Mouse (Mus musculus): ENCODE measurements around the gene Cdrt4.

Gene Cdrt4

DNA sequence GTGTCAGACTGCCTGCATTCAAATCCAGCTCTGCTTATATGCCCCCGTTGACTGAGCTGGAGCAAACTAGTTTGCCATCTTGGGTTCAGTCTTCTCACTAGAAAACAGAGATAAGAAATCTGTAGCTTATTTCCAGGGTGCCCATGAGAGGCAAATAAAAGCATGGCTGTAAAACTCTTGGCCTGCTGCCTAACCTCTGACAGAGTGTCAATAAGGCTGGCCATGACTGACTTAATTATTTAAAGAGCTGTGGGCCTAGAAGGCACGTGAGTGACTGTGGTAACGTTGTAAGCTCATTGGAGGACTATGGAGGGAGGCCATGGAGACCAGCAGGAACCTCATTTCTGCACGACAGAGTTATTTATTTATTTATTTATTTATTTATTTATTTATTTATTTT lies 5.5 kb upstream of the Cdrt4 start:
- no peak for DNase-seq

DNA sequence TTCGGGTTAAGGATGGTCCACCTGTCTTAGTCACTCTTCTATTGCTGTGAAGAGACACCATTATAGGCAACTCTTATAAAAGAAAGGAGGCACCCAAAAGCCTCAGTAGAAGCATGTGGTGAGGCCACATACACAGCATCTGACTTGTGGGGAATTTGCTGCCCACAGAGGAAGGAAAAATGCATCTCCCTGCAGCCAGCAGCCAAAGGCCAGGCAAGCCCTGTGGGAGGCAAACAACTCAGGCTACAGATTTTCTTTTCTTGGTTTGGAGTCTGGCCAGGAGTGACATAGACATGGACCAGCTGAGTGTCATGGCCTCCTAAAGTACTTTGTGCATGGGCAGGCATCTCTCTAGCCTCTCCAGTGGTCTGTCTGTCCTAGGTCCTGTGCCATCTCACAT lies 1.4 kb upstream of the Cdrt4 start:
- DNase-seq, result no peak

DNA sequence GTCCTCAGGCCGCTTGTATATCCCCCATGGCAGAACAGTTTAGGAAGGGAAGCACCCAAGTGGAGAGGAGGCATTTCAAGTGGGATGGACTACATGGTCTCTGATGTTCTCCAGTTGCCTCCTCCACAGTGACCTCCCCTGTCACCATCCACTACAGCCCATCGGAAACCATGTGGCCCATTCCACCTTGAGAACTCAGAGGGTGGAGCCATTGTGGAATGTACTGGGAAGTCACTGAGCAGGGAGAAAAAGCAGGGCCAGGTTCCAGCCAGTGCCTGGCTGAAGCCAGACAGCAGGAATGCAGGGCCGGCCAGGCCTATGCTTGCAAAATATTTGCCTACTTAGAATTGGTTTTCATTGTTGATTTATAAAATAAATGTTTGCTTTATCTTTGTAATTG lies 3.8 kb downstream of the Cdrt4 start:
- no peak for DNase-seq

DNA sequence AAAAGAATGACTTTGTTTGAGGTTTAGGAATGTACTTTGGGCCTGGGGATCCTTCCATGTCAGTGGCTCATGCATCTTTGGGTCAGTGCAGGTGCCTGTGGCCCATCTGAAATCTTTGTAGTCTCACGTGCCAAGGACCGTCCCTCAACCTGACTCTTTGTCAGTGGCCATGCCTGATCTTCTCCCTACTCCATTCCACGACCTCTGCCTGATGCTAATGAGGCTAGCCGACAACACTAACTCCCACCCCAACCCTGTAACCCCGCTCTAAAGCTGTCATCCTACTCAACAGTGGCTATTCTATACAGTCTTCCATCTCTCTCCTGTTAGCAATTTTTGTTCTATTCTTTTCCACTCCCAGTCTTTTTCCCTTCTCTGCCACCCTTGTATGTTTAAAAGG lies 4.2 kb downstream of the Cdrt4 start:
- DNase-seq, result no peak

DNA sequence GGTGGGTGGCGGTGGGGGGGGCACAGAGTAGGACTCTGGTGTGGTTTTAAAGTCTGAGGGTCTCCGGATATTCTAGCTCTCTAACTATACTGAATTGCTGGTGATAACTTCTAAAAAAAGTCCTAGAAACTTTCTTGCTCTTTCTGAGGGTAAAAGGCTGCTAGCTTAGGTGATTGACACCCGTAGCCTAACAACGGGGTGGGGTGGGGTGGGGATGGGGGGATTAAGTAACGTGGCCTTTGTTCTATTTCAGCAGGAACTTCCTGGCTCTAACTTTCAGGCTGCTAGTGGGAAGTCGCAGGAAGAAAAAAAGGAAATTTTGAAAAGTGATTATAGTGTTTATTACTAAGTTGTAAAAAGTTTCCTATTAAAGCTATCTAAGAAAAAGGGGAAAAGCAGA lies 4.8 kb downstream of the Cdrt4 start:
- no peak for DNase-seq

DNA sequence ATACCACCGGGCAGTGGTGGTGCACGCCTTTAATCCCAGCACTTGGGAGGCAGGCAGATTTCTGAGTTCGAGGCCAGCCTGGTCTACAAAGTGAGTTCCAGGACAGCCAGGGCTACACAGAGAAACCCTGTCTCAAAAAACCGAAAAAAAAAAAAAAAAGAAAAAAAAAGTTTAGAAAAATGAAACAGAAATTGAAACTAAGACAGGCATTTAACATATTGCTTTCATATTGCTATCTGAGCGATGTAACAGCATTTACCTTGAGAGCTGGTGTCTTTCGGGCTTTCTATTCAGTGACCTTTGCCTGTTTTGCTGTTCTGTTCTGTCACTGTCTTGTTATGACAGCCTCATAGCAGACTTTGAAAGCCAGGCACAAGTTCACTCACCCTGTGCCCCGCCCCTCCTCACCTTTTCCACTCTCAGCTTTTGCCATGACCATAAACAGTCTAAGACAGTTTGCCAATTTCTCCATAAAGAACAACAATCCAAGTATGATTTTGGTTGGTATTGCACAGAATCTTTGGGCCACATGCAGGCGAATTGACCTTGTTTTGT lies 6.7 kb downstream of the Cdrt4 start:
- DNase-seq, result no peak

DNA sequence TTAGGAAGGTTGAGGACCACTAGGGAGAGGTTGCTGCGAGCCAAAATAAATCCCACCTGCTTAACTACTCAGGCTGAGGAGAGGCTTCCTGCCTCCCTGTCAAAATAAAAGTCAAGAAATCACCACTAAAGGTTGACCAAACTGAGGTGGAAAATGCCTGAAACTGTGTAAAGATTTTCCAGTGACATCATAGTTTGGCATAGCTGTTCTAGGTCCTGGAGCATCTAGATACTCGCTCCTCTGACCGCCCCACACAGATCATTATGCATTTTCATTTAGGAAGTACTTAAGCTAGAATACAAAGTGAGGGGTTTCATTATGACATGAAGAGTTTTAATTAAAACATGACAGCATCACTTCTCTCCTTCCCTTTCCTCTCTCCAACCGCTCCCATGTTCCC lies 12.3 kb downstream of the Cdrt4 start:
- DNase-seq, result no peak

DNA sequence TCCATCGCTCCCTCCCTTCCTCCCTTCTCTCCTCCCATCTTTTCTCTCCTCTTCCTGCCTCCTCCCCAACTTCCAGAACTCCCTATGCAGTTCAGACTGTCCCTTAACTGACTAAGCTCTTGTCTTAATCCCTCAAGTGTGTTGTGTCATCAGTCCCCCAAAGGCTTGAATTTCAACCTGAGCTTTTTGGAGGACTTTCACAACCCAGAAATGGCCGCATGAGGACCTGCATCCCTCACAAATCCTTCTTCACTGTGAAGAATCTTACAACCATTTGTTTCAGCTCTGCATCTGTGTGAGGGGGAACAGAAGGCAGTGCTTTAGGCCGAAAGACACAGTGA lies 15.4 kb downstream of the Cdrt4 start:
- no peak for DNase-seq

DNA sequence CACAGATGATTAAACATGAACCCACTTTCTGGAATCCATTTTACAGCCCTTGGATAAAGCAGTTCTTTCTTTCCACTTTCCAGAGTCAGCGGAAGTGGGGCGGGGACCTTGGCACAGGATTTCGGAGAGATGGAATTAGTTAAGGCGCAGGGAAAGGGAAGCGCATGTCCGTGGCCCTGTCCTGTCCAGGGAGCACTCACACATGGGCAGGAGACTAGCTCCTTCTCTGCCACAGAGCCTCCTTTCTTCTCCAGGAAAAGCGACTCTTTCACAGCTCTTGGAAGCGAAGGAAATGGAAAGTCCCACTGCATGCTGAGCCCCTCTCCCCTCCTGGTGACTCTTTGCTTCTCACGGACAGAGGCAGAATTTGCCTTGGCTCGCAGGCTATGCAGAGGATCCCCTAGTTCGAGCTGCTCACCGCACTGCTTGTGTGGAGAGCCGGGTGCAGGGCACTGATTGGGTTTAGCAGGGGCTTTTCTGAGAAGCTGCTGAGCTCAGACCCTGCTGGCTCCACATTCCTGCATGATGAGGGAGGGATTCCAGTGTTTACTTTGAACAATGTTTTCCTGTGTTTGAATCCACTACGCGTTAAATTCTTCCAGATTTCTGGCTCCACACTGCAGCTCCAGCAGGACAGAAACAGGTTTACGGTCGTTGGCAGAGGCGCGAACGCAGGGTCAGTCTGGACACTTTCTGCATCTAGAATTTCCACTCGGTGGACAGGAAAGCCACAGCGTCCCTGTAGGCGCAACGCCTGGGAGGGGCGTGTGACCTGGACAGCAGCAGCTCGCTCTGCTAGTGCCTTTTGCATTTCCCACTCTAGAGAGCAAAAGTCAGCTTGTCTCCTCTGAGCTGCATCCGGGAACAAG lies 16.0 kb downstream of the Cdrt4 start:
- peak in 1 of 2 experiments; percentile 13 for DNase-seq

DNA sequence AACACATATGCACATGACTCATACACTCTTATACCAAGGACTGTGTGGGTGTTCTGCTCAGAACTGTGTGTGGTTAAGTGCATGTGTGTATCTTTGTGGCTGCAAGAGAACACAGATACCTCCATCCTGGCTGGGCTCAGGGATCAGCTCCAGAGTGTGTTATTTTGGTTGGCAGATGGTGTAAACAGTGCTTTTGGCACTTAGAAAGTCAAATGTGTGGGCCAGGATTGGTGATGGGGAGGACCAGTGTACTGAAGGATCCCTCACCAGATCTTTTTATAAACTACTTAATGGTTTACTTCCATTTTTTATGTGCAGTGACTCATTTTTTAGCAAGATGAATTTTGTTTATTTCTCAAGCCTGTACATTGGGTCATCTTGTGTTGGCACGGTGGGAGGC lies 26.2 kb downstream of the Cdrt4 start:
- peak; percentile 16 to 29 for DNase-seq

DNA sequence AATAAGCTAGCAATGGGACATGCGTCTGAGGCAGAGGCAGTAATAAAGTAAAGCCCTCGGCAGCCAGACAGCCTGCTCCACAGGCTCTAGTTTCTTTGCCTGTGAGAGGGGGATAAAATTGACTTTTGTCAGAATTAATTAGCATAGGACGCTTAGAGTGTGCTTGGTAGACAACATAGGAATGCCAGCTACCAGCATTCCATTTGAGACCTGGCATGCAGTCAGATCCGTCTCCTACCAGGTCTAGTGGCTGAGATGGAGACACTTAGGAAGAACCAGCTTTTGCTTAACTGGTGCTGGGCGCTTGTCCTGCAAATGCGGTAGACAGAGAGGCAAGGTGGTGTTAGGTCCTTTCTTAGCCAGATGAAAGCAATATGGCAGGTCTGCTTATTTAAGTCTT lies 27.9 kb downstream of the Cdrt4 start:
- peak; percentile 11 to 25 for DNase-seq

DNA sequence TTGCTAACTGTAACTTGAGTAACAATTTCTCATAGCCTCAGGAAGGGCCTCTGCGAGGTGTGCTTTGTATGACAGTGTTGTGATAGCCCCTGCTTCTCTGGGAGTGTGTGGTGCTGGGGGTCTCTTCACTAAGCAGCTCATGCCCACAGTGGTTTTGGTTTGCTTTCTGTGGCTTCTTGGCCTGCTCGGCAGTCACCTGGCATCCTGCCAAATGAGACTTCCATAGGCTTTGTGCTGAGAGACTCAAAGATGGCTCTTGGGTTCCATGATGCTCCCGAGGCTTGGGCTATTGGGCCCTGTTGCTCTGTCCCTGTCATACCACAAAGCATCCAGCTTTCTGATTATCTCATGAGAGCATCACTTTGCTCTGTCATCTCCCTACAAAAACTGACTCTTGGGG lies 30.7 kb downstream of the Cdrt4 start:
- peak; percentile 16 to 18 for DNase-seq

DNA sequence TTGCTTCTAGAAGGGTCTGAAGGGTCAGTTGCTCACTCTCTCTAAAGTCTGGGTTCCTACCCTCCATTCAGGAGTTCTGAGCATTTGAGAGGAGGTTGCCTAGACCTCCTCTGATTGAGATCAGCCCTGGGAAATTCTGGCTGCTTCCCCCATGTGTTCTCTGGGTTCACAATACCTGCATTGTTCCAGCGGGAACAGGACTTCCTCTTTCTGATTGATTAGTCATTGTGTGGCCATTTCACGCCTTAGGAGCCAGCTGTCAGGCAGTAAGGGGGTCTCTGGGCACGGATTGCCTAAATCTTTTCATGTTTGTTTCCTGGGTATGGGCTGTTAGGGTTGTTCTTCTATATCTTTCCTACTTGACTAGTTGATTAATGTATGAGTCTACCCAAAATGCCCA lies 32.8 kb downstream of the Cdrt4 start:
- no peak for DNase-seq

DNA sequence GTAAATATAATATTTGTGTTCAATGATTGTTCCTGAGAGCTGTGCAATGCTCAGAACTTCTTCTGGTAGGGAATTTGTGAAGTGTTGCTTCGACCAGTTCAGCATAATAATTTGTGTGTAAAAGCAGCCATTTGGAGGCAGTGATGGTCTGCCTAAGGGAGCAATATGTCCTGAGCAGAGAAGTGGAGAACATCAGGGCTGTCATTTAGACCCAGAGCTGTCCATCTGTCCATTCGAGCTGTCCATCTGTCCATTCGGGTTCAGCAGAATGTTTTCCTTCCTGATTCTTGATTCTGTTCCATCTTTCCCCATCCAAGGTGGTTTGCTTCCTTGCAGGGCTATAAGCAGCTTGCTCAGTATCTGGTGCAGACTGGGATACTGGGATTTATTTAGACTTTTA lies 33.4 kb downstream of the Cdrt4 start:
- peak; percentile 15 to 25 for DNase-seq

DNA sequence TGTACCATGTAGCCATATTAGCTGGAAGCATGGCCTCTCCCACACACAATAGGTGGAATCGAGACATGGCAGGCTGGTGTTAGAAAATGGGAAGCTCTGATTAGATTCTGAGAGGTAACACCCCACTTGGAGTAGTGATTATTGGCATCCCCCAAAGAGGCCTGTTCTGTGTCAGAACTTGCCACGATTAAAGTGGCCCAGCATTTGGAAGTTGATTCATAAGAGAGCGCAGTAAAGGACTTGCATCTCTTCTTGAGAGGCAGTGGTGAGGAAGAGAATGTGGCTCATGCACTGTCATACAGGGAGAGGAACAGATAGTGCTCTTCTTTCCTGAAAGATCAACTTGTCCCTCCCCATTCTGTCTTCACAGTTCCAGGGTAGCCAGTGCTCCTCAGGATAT lies 34.1 kb downstream of the Cdrt4 start:
- DNase-seq, result no peak

DNA sequence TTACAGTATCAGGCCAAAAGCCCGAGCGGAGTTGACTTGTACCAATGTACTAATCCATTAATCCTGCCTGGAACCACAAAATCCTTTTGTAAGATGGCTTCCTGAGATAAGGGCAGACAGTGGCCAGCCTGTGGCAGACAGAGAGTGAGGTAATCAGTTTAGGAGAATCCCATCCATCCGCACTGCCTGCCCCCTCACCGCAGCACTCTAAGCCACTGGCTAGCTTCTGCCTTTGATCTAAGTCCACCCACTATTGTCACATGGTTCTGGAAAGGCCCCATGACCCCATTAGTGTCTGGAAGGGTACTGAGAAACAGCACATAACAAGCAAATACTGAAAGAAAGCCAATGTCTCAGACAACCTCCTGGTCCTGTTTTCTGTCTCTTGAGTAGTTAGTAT lies 35.6 kb downstream of the Cdrt4 start:
- no peak for DNase-seq

DNA sequence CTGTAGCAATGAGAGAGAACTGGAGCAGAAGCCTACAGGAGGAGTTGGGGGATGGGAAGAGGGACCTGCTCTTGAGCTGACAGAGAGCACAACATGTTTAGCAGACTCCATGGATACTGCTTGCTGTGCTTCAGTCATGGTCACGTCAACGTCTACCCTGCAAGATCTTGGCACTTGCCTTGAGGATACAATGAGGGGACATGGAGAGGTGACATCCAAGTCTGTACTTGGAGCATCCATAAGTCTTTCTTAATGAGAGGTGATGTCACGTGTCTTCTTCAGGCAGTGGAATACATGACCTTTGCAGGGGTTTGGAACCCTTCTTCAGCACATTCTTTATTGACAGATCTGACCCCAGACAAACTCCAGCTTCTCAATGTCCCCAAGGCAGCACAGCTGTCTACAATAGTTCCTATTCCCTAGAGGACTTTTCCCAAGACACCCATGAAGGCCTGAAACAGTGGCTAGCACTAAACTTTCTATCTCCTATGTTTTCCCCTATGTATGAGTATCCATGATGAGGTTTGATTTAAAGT lies 39.2 kb downstream of the Cdrt4 start:
- DNase-seq, result no peak

DNA sequence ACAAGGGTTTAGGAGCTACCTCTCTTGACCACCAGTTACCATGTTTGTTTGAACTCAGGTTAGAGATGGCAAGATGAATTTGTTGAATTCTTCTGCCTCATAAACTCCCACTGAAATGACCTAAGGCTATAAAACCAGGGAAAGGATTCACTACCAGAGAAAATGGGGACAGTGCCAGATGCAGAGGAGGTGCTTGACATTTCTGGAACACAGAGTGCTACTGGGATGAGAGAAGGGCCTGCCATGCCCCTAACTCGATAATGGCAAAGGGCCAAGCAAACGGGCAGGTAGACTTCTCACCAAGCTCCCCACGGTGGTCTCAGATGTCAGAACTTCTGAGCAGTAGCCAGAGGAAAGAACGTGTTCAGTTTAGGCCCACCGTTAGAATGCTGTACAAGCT lies 39.8 kb downstream of the Cdrt4 start:
- DNase-seq, result no peak

DNA sequence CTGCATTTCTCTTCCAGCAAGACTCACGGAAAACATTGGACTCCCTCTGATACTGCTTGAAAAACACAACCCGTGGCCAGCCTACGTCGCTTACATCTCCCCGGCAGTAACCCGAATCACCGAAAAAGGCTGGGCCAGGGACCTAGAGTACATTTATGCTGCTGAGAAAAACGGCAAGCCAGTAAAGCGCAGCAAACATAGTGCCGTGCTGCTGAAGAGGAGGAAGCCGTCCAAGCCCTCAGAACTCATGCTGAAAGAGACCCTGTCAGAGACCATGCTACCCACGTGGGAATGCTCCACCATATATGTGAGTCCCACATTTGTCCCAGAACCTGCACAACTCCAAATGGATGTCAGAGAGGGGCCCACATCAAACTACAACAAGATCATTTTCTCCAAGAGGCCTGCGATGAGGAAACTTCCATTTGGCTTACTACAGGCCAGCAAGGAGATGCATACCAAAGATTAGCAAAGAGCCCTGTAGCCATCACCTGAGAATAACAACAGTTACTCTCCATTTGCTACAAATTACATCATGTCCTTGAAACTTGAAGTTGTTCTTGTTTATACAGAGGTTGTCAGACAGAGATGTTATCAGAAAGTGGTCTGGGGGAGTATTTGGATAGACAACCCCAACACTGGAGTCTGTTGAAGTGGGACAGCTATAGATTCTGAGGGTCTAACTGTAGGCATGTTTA lies 41.7 kb downstream of the Cdrt4 start:
- DNase-seq, result no peak

DNA sequence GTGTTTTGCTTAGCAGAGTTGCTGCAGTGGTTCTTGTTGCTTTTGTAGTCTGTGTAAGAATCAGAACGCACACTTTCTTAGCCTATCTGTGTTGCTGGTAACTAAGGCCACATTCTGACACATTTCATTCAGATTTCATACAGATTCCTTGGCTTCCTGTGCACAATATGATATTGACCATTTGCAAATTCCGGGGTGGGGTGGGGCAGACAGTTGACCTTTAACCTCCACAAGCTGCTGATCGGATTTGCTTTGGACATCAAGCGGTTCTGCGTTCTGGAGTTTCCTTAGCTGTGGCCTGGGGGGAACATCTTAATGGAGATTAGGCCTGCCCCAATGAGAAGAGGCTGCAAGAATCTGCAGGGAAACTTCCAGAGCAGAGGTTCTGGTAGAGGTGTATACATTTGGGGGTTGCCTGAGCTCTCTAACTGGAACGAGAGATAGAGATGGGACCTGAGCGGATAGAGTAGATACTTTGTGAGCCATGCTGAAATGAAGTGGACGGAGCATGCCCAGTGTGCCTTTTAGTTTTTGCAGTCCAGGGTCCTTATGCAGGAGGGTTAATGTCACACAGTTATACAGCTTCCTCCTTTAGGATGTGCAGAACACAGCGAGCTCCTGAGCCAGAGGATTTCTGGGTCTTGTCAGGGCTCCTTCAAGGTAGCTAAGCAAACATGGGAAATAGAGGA lies 44.2 kb downstream of the Cdrt4 start:
- no peak for DNase-seq

DNA sequence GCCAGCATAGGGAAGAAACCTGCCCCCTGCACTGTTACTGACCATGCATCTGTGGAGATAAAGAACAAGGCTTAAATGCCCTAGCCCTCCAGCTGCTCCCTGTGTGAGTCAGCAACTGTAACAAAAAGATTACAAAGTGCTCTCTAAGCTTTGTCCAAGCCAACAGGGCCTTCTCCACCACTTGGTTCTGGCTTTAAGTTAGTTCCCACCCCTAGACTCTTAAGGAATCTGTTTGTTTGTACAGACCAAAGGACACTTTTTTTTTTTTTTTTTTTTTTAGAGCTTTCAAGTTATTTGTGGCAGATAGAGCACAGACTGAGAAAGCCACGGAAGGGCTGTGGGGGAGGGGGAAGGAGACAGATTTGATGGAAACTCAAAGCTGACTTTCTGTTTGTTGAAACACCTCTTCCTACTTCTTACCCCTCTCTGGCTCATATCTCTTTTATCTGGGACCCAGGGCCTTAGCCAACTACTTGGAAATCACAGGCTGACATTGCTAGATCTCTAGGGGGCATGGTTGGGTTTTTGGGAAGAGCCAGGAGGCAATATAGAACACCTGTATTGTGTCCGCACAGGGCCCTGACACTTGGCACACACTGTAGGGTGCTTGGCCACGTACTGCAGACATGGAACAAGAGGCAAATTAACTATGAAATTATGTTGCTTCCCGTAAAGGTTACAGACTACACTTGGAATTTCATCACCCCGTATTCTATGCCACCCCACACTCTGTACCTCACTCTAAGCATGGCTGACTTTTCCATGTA lies 44.9 kb downstream of the Cdrt4 start:
- no peak for DNase-seq

DNA sequence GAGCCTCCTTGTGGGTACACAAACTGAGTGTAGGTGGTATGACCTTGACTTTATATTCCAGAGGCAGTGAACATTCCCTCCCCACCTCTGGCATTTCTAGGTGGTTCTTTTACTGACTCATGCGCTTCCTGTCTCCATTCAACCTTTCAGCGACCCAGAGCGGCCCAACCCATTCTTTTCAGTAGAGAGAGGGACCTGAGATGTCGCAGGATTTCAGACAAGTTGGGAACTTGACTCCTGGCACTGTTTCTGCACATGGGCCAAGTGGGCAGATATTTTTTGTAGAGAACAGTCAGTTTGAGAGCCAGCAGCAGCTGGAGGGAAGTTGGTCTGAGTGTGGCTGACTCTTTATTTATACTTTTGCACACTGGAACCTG lies 45.5 kb downstream of the Cdrt4 start:
- no peak for DNase-seq

Data from cerebellum, postnatal 36 days (tissue).